ENCODE assay signal across 9 mouse cellular contexts in genomic region chr2:168839811-168840655, GRCm38 (mm10).
DNase-seq lines count a peak whose midpoint lies in the region; ATAC-seq and TF ChIP-seq lines count a peak whose summit lies in the region.
"Had no signal": no experiment of that assay in that cellular context is flagged by ENCODE, and none has a peak within 500 bp of the region (broad histone marks: within the 10 kb centered on the region; RNA-seq: fewer than 3 reads in every experiment).

No protein-coding gene starts in this region.

- no peak for TF ChIP-seq EP300 in liver, embryonic 14.5 days (IDR thresholded peaks at IDR 0.05; ENCODE audit: low read depth)

- no peaks in the 10 kb centered on the region for H3K9me3 ChIP-seq in forebrain, embryonic 13.5 days (replicated peaks)
- no peaks in the 10 kb centered on the region for H3K9me3 ChIP-seq in liver, embryonic 14.5 days (ENCODE audit: control insufficient read depth, low read length)

- peak; percentile 12 for DNase-seq in right cerebral cortex, postnatal 14 days
- DNase-seq in right cerebral cortex, postnatal 25 days = no peak
- DNase-seq in liver, embryonic 14.5 days (ENCODE audit: low read depth in 3 of 3, low spot score in 3 of 3) = no peak
- peak; percentile 5 to 13 for DNase-seq in thymus, postnatal 36 days
- DNase-seq in adrenal gland, postnatal 10 days = no peak
- no peak for DNase-seq in adrenal gland, postnatal 4 days (ENCODE audit: low spot score in 2 of 2)
- DNase-seq: adrenal gland, postnatal 14 days had no signal

- 0 out of 2 replicates have a peak overlapping the region, but pooled peaks have one; percentile 27 for H3K9ac ChIP-seq in forebrain, embryonic 13.5 days
- no peak overlapping the region for H3K9ac ChIP-seq in liver, embryonic 14.5 days (replicated peaks)

- no peaks in the 10 kb centered on the region for H3K36me3 ChIP-seq in forebrain, embryonic 13.5 days (ENCODE audit: poor library complexity, severe bottlenecking)
- H3K36me3 ChIP-seq in liver, embryonic 14.5 days (replicated peaks; ENCODE audit: control insufficient read depth, insufficient read depth, low read depth) = no peaks in the 10 kb centered on the region

- H3K27me3 ChIP-seq in forebrain, embryonic 13.5 days = peaks cover 63% of the 10 kb centered on the region
- peaks cover 39% of the 10 kb centered on the region for H3K27me3 ChIP-seq in liver, embryonic 14.5 days (ENCODE audit: control insufficient read depth, insufficient read depth, low read length)

- WGBS in forebrain, embryonic 13.5 days = 2% methylated on average over 24 of the region's 24 CpGs
- WGBS in liver, embryonic 14.5 days (ENCODE audit: insufficient replicate concordance) = 3% methylated on average over 24 of the region's 24 CpGs

- peak overlapping the region; percentile 23 for H3K4me3 ChIP-seq in forebrain, embryonic 13.5 days
- peak overlapping the region in 1 of 2 experiments; percentile 11; a peak in 3 of 4 replicates for H3K4me3 ChIP-seq in liver, embryonic 14.5 days (ENCODE audit: insufficient read depth in 1 of 2, low read depth in 2 of 2, low read length in 2 of 2)

- H3K4me2 ChIP-seq in forebrain, embryonic 13.5 days = peak overlapping the region; percentile 56
- peak overlapping the region; percentile 51 for H3K4me2 ChIP-seq in liver, embryonic 14.5 days (ENCODE audit: low read depth)

- ATAC-seq in forebrain, embryonic 13.5 days = peak; percentile 75
- ATAC-seq in liver, embryonic 14.5 days (ENCODE audit: insufficient read depth) = no peak
- ATAC-seq: inflammation-experienced regulatory T-cells, adult 6 months had no signal

- no peak for TF ChIP-seq CTCF in liver, embryonic 14.5 days (IDR thresholded peaks at IDR 0.05; ENCODE audit: low read depth)

- no peak overlapping the region; the same call in 1 of the 2 replicates for H3K27ac ChIP-seq in forebrain, embryonic 13.5 days
- no peak overlapping the region for H3K27ac ChIP-seq in liver, embryonic 14.5 days

- peaks cover 25% of the 10 kb centered on the region for H3K4me1 ChIP-seq in forebrain, embryonic 13.5 days
- peaks cover 0 to 5% of the 10 kb centered on the region in 2 experiments; a peak in 2 of 4 replicates for H3K4me1 ChIP-seq in liver, embryonic 14.5 days (replicated peaks; ENCODE audit: control insufficient read depth in 2 of 2, insufficient read depth in 2 of 2, low read length in 1 of 2)

Comparison
In these comparisons a context has a peak if more than half of its experiments do, and no peak if none do; other contexts are left out.
1. DNase-seq: peak in right cerebral cortex, postnatal 14 days (single experiment) and thymus, postnatal 36 days (2 of 2); none in right cerebral cortex, postnatal 25 days (single experiment), liver, embryonic 14.5 days (0 of 3), adrenal gland, postnatal 10 days (single experiment) and adrenal gland, postnatal 4 days (0 of 2).